30 mouse cellular contexts compared by ENCODE assay signal in the genomic region with DNA sequence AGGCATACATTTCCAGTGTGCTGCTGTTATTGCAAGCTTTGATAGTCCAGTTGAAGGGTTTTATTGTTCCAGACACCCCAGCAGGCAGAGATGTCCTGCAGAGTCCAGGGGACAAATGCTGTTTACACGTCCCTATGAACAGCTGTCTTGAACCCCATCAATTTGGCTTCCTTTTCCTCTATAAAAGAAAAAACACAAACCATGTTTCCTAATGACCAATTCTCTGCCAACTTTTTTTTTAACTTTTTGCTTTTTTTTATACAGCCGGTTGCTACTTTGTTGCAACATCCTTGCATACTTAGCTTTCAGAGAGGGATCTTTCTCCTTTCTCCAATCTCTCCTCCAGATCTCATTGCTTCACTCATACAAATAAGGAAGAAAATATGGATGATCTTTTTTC. TPM values are rescaled to one million over a fixed set of nuclear protein-coding genes. Genes with fewer than 3 reads are reported as not detected.
DNase-seq lines count a peak whose midpoint lies in the region; ATAC-seq and TF ChIP-seq lines count a peak whose summit lies in the region.
"Had no signal": no experiment of that assay in that cellular context is flagged by ENCODE, and none has a peak within 500 bp of the region (broad histone marks: within the 10 kb centered on the region; RNA-seq: fewer than 3 reads in every experiment).

No protein-coding gene starts in this region.

- 34% methylated on average over 2 of the region's 2 CpGs for WGBS in lung, embryonic 15.5 days

- H3K4me3 ChIP-seq in lung, embryonic 15.5 days: no peak overlapping the region
- H3K4me3 ChIP-seq in testis, adult 2 months (ENCODE audit: control insufficient read depth, low read depth, low read length): no peak overlapping the region
- H3K4me3 ChIP-seq: forebrain, embryonic 15.5 days; gastrocnemius, adult 2 months; heart, adult 2 months; heart, embryonic 13.5 days; hindbrain, embryonic 10.5 days; kidney, embryonic 15.5 days; midbrain, embryonic 10.5 days; midbrain, embryonic 15.5 days; neural tube, embryonic 12.5 days had no signal

- no peaks in the 10 kb centered on the region for H3K9me3 ChIP-seq in lung, embryonic 15.5 days
- H3K9me3 ChIP-seq: forebrain, embryonic 15.5 days; heart, embryonic 13.5 days; hindbrain, embryonic 10.5 days; kidney, embryonic 15.5 days; midbrain, embryonic 10.5 days; midbrain, embryonic 15.5 days; neural tube, embryonic 12.5 days had no signal

- no peak for TF ChIP-seq POLR2A in testis, adult 2 months (IDR thresholded peaks at IDR 0.05; ENCODE audit: control insufficient read depth, low read depth, low read length)

- H3K27me3 ChIP-seq in lung, embryonic 15.5 days: 0 out of 2 replicates have a peak, but pooled peaks cover 1% of the 10 kb centered on the region
- no peaks in the 10 kb centered on the region for H3K27me3 ChIP-seq in testis, adult 2 months (ENCODE audit: control insufficient read depth, insufficient read depth, low read length)
- H3K27me3 ChIP-seq: forebrain, embryonic 15.5 days; kidney, embryonic 15.5 days; midbrain, embryonic 15.5 days; neural tube, embryonic 12.5 days had no signal

- H3K4me2 ChIP-seq in lung, embryonic 15.5 days: no peak overlapping the region
- H3K4me2 ChIP-seq: forebrain, embryonic 15.5 days; heart, embryonic 13.5 days; kidney, embryonic 15.5 days; midbrain, embryonic 15.5 days; neural tube, embryonic 12.5 days had no signal

- peak overlapping the region; percentile 11; the same call in 1 of the 2 replicates for H3K27ac ChIP-seq in lung, embryonic 15.5 days
- H3K27ac ChIP-seq in testis, adult 2 months (ENCODE audit: control insufficient read depth, insufficient read depth, low read depth, low read length): 0 out of 2 replicates have a peak overlapping the region, but pooled peaks have one; percentile 5
- H3K27ac ChIP-seq: forebrain, embryonic 15.5 days; gastrocnemius, adult 2 months; heart, adult 2 months; heart, embryonic 13.5 days; hindbrain, embryonic 10.5 days; kidney, embryonic 15.5 days; liver, embryonic 14.5 days; midbrain, embryonic 10.5 days; midbrain, embryonic 15.5 days; neural tube, embryonic 12.5 days had no signal

- TF ChIP-seq CTCF in testis, adult 2 months (IDR thresholded peaks at IDR 0.05; ENCODE audit: control insufficient read depth, insufficient read depth, insufficient replicate concordance, low read depth, low read length): no peak

- no peaks in the 10 kb centered on the region for H3K36me3 ChIP-seq in lung, embryonic 15.5 days
- no peaks in the 10 kb centered on the region for H3K36me3 ChIP-seq in testis, adult 2 months (ENCODE audit: control insufficient read depth, insufficient read depth, low read length)
- H3K36me3 ChIP-seq: forebrain, embryonic 15.5 days; heart, embryonic 13.5 days; hindbrain, embryonic 10.5 days; kidney, embryonic 15.5 days; midbrain, embryonic 10.5 days; midbrain, embryonic 15.5 days; neural tube, embryonic 12.5 days had no signal

- peaks cover 11% of the 10 kb centered on the region for H3K4me1 ChIP-seq in lung, embryonic 15.5 days
- peaks cover 5% of the 10 kb centered on the region for H3K4me1 ChIP-seq in testis, adult 2 months (ENCODE audit: control insufficient read depth, insufficient read depth, low read length)

- no peak for DNase-seq in lung, adult 18-20 months
- DNase-seq in testis, postnatal 14 days (ENCODE audit: low spot score): no peak
- peak; percentile 2 for DNase-seq in lung, postnatal 25 days (ENCODE audit: low spot score)
- no peak for DNase-seq in left cerebral cortex, postnatal 4 days
- DNase-seq in adrenal gland, postnatal 25 days: no peak
- DNase-seq: adrenal gland, adult 2 months; cerebellum, adult 8-10 months; cerebellum, postnatal 25 days; gastrocnemius, adult 2 months; gastrocnemius, postnatal 36 days; heart, adult 2 months; heart, postnatal 10 days; kidney, adult 18-20 months; kidney, postnatal 4 days; right cerebral cortex, adult 18-20 months; spleen, adult 18-20 months; thymus, adult 18-20 months; thymus, postnatal 25 days had no signal

- intact Hi-C loops in left cerebral cortex, postnatal 4 days (cut with DNase I): no loop called here

- no peak overlapping the region for H3K9ac ChIP-seq in lung, embryonic 15.5 days
- H3K9ac ChIP-seq: forebrain, embryonic 15.5 days; heart, embryonic 13.5 days; kidney, embryonic 15.5 days; liver, embryonic 14.5 days; midbrain, embryonic 15.5 days; neural tube, embryonic 12.5 days had no signal

- no peak; the same call in 1 of the 2 replicates for ATAC-seq in lung, embryonic 15.5 days (ENCODE audit: borderline replicate concordance, extremely low read depth, low FRiP score, low TSS enrichment)
- ATAC-seq: CD4-positive, CD25-positive, alpha-beta regulatory T cell, adult 4 months; forebrain, embryonic 15.5 days; hindbrain, embryonic 16.5 days; midbrain, embryonic 15.5 days had no signal

RNA-seq across cellular contexts. Expression of gene Lama1, which starts 4.4 kb away (rescaled TPM):
- polyA plus RNA-seq in lung, embryonic 15.5 days (2015; fragmentation: Nextera tagmentation; extraction: Ambion mirVana): 3.9 and 4.1 TPM in 2 replicates
- 5.1 and 6.1 TPM in 2 replicates for polyA plus RNA-seq in testis, adult 2 months (2012; rRNA removed)
- total RNA-seq in left cerebral cortex, postnatal 4 days (2021): 10 to 100 TPM; 10.3 to 10.5 TPM
- total RNA-seq in adrenal gland, postnatal 25 days (2021): 14.1 and 18.7 TPM in 2 replicates
